Mouse (Mus musculus): ENCODE data around the gene Paqr8. TPM values are rescaled to one million over a fixed set of nuclear protein-coding genes. Genes with fewer than 3 reads are reported as not detected.
A peak's percentile ranks its signal among the peaks of the same experiment; 100 is the strongest.
"Not testable (repeated sequence)": the region's sequence is repeated elsewhere in the genome, so short reads cannot be mapped to it uniquely, and the experiment has no call there.

Gene Paqr8
- total RNA-seq, 2 experiments from 2014 or later: 135 to 153 TPM

DNA sequence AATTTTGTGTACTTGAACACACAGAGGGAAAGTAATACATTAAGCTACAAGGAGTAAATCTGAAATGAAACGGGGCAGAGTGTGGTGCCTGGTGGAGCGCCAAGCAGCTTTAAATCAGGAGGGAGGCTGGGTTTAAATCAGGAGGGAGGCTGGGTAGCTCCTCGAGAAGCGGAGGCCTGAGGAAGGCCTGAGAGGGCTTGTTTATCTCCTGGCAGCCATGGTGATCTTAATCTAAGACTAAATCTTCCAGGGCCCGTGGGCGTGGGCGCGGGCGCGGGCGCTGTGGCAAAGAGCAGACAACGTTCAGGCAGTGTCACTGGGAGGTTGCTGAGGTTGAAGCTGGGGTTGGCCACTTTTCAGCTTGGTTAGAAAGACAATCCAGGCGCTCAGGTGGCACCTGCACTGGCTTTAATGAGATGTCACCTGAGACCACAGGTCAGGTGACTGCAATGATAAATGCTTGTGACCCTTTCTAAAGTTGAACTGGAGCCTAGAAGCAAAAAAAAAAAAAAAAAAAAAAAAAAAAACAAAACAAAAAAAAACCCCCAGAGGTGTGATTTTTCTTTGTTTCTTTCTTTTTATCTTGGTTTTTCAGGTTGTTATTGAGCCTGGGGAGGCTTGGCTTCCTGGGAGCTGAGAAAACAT, 22.2 kb downstream of the Paqr8 start:
- DNase-seq: no peak

DNA sequence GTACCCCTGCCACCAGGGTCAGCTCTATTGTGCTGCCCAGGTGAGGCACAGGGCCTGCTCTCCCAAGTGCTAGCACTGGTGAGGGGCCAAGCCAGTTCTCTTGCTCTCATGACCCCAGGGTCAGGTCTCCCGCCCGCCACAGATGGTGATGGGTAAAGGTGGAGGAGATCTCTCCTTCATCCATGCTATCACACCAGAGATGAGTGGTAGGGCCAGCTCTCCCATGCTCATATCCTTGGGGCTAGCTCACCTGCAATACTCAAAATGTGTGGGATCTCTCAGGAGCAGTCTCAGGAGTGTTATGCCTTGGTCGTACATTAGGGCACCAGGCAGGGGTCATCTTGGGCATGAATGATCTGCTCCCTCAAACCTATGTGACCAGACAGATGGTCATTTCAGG, 24.4 kb downstream of the Paqr8 start:
- no peak for DNase-seq

DNA sequence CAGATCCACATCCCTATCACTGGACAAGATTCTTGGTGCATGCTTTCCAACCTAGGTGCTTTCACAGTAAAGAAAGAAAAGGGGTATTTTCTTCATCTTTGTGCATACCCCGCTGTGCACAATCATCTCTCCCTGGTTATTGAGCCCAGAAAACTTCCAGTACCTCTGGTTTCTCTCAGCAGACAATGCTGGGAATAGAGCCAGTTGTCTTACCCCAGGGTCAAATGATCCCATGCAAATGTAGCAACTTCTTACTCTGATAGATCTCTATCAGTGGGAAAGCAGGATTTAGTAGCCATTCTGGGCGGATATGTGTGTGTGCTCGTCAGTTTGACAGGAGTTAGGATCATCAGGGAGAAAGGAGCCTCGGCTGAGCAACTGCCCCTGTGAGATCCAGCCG, 25.2 kb downstream of the Paqr8 start:
- no peak for DNase-seq

DNA sequence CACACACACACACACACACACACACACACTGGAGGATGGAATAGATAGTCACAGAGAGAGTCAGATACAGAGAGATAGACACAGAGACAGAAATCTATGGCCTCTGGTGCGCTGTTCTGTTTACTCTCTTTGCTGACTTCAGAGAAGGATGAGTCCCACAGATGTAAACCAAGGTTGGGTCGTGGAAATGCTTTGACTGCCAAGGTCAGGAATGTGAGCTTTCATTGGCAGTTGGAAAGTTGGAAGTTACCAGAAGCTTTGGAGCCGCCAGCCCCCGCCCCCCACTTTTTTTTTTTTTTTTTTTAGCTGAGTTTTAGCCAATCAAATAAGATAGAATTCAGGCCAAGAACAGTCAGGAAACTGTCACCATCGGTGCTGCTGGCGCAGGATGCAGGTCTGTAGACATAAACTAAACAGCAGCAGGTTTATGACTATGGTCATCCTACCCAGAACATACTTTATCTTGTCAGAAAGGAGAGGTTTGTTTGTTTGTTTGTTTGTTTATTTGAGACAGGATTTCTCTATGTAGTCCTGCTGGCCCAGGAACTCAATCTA, 27.2 kb downstream of the Paqr8 start:
- DNase-seq: no peak

DNA sequence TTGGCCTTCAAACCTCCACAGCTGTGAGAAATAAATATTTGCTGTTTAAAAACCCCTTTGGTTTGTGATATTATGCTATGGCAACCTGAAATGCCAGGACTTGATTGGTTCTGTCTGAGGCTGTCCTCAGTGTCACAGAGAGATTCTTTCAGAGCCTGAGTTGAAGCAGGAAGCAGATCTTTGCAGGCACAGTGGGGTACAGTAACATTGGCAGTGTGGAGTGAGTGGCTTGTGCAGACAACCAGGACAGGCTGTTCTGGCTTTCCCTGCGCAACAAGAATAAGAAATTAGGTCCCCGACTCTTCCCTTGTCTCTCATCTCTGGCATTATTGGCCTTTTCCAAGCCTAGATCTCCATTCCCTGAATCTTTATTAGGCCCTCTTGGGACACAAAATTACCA, 29.3 kb downstream of the Paqr8 start:
- no peak for DNase-seq

DNA sequence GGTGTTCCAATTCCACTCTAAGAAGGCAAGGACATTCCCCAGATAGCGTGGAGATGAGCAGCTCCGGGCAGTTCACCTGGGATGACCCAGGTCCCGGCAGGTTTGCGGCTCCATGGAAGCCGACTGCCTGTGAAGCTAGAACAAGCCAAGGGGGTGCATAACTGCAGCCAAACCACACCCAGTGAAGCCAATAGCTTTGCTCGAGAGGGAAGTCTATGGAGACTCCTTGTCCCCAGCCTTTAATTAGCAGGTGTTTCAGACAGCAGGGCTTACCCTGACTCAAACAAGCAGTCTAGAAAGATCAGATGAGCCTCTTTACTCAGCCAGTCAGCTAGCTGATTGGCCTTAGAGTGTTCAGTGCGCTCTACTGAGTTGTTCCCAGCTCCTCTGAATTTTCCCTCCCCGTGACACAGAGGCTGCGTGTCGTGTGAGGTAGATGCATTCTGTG, 30.7 kb downstream of the Paqr8 start:
- DNase-seq: no peak

DNA sequence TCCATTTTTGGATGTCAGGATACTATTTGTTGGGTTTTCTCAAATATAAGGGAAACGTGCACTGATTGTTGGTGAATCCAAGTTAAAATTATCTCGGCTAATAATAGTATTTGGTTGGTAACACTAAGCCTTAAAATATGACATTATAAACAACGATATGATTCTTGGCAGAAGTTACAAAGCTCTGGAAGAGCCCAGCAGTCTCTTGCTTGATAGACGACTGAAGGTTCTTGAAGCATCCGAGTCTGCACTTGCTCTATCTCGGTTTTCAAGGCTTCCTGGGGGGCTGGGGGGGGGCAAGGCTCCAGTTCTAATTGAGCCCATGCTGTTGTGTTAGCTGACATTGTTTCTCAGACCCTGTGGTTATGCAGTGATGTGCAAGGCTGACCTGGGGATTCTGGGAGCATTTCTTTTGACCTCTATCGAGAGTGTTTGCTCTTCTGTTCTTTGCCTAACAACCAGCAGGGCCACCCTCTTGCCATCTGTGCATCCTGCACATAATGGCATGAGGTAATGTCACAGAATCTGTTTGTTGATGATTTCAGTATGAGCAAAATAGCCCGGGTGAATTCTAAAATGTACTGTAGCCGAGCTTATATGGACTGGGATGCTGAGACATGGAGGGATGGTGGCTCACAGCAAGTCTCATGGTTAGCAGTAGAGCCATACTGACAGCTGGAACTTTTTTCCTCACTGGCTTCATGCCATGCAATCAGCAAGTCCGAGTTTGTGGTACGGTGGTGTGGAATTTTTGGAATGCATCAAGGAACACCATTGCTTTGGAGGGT, 32.4 kb downstream of the Paqr8 start:
- DNase-seq: no peak

DNA sequence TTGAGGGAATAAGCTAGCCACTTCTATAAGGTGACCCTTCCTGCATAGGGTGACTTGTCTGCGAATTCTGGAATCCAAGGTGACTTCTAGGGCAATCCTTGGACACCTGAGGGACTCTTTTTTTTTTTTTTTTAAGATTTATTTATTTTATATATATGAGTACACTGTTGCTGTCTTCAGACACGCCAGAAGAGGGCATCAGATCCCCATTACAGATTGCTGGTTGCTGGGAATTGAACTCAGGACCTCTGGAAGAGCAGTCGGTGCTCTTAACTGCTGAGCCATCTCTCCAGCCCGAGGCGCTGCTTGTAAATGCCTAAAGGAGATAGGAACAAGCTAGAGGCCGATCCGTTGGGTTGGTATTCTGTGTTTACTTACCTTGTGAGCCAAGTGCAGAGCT, 34.9 kb downstream of the Paqr8 start:
- not testable (repeated sequence) for DNase-seq

DNA sequence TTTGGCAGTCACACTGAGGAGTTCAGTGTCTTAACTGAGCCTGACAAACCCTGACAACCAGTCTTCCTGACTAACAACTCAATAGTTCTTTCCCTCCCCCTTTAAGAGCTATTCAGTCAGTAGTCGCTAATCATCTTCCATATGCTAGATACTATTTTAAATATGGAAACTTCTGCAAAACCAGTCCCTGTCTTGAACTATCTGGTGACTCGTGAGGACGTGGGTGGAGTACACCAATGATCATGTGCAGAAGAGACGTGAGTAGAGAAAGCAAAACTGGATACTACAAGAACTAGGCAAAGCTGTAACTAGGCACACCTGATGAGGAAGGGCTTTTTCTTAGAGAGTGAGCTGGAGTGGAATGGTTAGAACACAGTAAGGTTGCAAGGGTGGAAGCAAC, 35.5 kb downstream of the Paqr8 start:
- no peak for DNase-seq

DNA sequence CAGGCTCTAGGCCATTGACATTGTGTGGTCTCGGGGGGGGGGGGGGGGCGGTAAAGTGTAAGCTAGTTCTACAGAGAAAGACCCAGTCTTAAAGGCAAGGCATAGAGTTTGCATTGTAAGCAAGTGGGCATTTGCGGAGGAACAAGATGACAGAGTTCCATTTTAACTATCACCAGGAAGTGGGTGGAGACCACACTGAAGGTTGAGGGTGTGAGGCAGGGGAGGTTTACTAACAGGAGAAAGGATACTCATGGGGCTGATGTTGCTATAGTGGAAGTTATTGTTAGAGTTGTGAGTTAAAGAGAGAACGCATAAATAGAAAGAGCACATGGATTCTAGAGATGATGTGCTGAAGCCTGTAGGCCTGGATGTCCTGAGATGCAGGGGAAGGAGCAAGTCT, 36.0 kb downstream of the Paqr8 start:
- DNase-seq: no peak

DNA sequence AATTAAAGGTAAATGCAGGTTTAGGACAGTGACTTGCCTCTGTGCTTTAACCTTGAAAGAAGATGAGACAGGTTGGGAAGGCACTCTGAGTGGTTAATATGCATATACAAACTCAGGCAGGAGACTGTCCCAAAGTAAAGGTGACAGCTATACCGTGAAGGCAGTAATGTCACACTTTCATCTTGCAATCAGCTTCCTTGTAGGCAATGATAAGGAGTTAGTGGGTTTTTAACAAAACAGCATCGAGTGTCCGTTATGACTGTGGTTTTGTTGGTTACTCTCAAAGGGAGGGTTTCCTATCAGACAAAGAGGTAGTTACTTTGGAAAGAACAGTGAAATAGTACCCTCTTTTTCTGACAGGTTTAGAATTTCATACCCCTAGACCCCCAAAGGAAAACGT, 38.1 kb downstream of the Paqr8 start:
- DNase-seq: no peak

DNA sequence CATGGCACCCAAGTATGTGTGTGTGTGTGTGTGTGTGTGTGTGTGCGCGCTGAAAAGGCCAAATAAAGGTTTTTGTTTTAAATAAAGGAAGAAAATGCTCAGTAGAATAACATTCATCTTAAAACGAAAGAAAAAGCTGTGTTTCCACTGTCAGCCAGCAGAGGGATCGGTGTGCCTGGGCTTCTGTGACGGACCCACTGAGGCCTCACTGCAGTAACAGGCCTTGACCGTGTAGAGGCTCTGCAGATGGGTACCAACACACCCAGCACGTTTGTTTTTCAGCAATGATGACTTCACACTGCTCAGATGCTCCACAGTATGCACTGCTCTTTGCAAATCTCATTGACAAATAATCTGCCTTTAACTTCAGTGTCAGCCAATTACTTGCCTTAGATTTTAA, 43.1 kb downstream of the Paqr8 start:
- peak; percentile 56 to 57 for DNase-seq

DNA sequence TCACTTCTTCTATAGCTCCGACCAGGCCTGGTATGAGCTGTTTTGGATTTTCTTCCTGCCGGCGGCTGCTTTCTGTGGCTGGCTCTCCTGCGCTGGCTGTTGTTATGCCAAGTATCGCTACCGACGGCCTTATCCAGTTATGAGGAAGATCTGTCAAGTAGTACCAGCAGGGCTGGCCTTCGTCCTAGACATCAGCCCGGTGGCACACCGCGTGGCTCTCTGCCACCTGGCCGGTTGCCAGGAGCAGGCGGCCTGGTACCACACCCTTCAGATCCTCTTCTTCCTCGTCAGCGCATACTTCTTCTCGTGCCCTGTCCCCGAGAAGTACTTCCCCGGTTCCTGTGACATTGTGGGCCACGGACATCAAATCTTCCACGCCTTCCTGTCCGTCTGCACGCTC, 44.7 kb downstream of the Paqr8 start:
- no peak for DNase-seq

DNA sequence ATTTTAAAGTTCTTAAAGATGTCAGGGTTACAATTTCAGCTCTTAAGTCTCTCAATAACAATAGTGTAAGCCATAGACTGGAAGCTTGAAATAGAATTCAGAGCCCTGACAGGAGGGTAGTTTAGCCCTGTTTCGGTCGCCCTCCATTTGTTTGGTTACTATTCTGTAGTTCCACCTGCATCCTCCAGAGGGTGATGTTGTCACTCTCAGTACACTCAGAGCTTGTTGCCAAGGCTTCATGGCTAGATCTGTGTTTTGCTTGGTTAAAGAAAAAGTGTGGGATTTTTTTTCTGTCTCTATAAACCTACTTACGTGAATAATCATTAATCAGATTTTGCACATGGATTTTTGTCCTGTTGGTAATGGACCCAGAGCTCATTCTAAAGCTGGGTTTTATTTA, 48.6 kb downstream of the Paqr8 start:
- DNase-seq: no peak

DNA sequence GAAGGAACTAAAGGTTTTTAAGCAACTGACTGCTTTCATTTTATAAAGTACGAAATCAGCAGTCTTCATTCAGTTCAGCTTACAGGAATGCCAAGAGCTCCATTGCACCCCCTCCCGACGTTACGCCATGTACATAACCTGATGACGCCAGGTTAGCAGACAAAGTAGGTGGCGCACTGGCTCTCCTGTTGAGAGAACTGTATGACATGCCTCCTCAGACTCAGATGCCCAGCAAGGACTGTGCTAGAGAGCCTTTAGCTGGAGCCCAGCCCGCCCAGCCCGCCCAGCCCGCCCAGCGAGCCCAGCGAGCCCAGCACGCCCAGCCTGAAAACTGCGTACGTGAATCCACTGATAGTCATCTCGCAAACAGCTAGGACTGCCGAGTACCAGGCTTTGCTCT, 49.7 kb downstream of the Paqr8 start:
- no peak for DNase-seq

DNA sequence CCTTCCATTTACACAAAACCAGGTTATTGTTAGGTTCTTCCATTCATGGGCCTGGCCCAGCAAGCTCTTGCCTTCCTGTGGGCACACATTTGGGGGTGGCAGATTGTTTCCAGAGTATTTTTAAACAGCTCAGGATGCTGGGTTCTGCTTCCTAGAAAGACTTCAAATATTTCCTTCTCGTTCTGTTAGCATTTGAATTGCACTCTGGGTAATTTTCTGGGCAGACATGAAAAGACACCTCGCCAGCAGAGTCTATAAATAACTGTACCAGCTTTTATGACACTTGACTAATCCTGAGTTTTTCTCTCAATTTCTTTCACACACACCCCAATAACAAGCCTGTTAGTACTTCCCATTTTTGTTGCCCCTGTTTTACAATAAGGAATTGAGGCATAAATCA, 50.9 kb downstream of the Paqr8 start:
- no peak for DNase-seq

DNA sequence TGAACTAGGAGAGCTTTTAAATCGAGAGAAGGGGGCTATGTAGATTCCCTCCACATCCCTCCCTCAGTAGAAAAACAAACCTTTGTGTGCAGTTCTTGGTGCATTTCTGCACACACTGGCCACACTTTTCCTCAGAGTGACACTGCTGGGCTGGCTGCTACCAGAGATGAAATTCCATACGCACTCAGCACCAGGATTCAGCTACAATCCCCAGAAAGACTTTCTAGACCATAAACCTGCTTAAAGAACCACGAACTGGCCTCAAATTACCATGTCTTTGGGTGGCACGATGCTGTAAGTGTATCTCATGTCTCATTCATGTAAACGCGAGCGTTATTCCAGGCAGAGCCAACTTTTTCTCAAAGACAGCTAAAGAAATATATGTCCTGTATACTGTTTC, 51.5 kb downstream of the Paqr8 start:
- DNase-seq: no peak

DNA sequence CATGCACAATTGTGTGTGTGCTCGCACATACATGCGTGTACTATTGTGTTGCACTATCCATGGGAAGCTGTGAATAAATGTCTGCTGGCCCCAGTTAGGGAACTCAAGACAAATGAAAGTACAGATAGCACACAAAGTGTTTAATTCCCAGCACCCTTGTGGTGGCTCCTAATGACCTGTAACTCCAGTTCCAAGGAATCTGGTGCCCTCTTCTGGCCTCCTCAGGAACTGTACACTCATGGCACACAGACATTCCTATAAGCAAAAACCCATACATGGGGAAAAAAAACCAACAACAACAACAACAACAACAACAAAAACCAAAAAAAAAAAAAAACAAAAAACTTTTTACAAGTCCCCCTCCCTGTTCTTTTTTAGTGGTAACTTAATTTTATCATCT, 52.6 kb downstream of the Paqr8 start:
- DNase-seq: no peak

DNA sequence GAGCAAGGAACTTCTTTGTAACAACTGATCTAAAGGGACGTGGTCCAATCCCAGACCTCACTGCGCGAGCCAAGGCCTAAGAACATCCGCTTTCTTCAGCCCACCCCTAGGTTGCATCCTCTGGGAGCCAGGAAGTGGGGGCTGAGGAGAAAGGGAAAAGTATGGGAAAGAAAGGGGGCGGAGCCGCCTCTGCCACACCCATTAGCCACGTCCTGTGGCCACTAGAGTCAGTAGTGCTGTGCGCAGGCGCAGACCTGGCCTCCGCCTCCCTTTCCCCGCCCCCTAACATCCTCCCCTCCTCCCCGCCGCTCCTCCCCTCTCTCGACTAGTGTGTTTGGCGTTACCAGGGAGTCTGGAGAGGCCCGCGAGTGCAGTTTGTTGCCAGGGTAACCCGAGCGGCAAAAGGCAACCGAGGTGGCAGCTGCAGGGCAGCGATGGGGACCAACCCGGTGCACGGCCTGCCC, 60.9 kb downstream of the Paqr8 start, which contains the start of gene Efhc1:
TSS of gene Efhc1 (plus strand) at position 327 of the 464 bp plus-strand sequence.
- DNase-seq: peak; percentile 90 to 93

DNA sequence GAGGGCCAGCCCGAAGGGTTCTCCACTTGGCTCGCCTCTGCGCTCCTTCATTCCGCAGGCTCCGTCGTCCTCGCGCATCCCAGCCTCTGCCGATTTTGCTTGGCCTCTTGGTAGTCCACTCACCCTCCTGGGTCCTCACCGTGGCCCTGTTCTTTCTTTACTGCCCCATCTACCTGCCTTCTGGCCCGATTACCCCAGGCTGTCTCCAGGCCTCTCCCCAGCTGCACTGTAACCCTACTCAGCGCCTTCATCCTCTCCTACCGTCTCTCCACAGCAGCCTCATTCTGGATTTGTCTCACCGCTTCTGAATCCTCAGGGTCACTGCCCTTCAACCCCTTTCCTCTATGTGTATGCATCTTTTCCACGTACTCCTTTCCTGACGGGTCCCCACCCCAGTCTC, 61.4 kb downstream of the Paqr8 start:
- DNase-seq: no peak

DNA sequence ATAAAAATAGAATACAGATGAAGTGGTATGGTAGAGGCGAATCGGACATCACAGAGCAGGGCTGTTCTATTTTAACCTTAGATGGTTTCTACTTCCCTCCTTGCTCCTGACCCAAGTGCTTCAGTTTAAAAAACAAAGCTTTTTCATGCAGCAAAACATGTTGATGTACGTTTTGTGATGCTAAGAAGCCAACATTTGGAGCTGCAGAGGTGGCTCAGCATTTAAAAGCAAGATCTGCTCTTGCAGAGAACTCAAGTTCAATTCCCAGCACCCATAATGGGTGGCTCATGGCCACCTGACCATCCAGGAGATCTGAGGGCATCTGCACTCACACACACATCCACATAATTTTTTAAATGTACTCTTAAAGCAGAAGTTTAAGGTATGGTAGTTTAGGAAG, 64.5 kb downstream of the Paqr8 start:
- no peak for DNase-seq

DNA sequence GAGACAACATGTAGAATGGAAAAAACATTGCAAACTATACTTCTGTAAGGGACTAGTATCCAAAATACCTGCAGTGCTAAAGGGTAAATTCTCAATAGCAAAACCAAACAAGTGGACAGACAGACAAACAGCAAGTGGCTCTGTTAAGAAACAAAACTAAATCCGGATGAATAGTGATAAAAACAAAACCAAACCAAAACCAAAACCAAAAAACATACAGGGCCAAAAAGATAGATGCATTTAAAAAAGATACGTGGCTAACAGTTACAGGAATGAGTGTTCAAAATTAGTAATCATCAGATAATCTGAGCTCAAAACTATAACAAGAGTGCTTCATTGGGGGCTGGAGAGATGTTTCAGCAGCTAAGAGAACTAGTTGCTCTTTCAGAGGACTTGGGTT, 79.2 kb downstream of the Paqr8 start:
- DNase-seq: no peak

DNA sequence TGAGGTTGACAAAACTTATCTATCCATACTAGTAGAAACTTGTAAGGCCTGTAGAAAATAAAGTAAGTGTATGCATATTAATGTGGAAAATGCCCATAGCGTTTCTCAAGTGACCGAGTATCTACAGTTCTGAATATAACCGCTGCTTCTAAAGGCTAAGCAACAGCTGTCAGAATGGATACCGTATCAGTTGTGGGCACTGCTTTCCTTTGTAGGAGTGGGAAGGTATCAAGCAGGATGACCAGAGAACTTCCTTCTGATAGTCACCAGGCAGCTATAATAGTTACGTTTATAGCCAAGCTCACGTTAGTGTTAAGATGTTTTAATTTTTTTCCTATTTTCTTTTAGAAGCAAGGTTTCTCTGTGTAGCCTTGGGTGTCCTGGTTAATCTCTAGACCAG, 83.0 kb downstream of the Paqr8 start:
- DNase-seq: no peak
